Mouse (Mus musculus) liver, postnatal 0 days (tissue): Measurements from ENCODE around the gene Nsmce1. TPM values are rescaled to one million over a fixed set of nuclear protein-coding genes. Genes with fewer than 3 reads are reported as not detected.
A peak's percentile ranks its signal among the peaks of the same experiment; 100 is the strongest.

Experiments used
- ATAC-seq: fragments of 200-750 bp; cut with Nextera tagmentation; 2 replicates; pipeline ENCODE4 v1.8.0; 2017; ENCODE audit warnings: mild to moderate bottlenecking, moderate library complexity
- DNase-seq: peaks from one replicate; pipeline ENCODE4 v3.0.0-alpha.2; 2016
- H3K27ac ChIP-seq: fragments of 300-500 bp; sonication (generic); 2 replicates; pipeline ENCODE4 v1.5.1; 2014; ENCODE audit warnings: antibody characterized with exemption, moderate library complexity, mild to moderate bottlenecking, low read depth
- H3K27me3 ChIP-seq: fragments of 300-500 bp; sonication (generic); 2 replicates; pipeline ENCODE4 v1.6.1; 2014; ENCODE audit warnings: low read length, control low read depth, mixed read lengths; ENCODE audit not compliant: insufficient read depth
- H3K36me3 ChIP-seq: fragments of 300-500 bp; sonication (generic); replicated peaks from 2 replicates; pipeline ENCODE4 v1.6.1; 2014; ENCODE audit warnings: mild to moderate bottlenecking, control low read depth, low read length, moderate library complexity, mixed read lengths; ENCODE audit not compliant: insufficient read depth
- H3K4me1 ChIP-seq: fragments of 300-500 bp; sonication (generic); 2 replicates; pipeline ENCODE4 v1.6.1; 2014; ENCODE audit warnings: antibody characterized with exemption, mild to moderate bottlenecking, control low read depth; ENCODE audit not compliant: insufficient read depth
- H3K4me2 ChIP-seq: fragments of 300-500 bp; sonication (generic); 2 replicates; pipeline ENCODE4 v1.6.1; 2014; ENCODE audit warnings: low read depth, mild to moderate bottlenecking, low read length, moderate library complexity, mixed read lengths
- H3K4me3 ChIP-seq: fragments of 300-500 bp; sonication (generic); 2 replicates; pipeline ENCODE4 v1.5.1; 2014; ENCODE audit warnings: low read depth, low read length
- H3K9ac ChIP-seq: fragments of 300-500 bp; sonication (generic); replicated peaks from 2 replicates; pipeline ENCODE4 v1.6.1; 2014; ENCODE audit warnings: mild to moderate bottlenecking, moderate library complexity
- H3K9me3 ChIP-seq: fragments of 300-500 bp; sonication (generic); 2 replicates; pipeline ENCODE4 v1.6.1; 2016; ENCODE audit warnings: mild to moderate bottlenecking, control low read depth, low read length, mixed read lengths
- CTCF ChIP-seq: sonication (generic); IDR thresholded peaks from 2 replicates; pipeline ENCODE4 v1.5.1; 2016; ENCODE audit warnings: antibody characterized with exemption, low read depth
- EP300 ChIP-seq: IDR thresholded peaks from 2 replicates; pipeline ENCODE4 v1.6.1; 2016; ENCODE audit warnings: antibody characterized with exemption, low read depth, mild to moderate bottlenecking
- whole genome bisulfite sequencing: fragments of 180-500 bp; shearing (Covaris S2); extraction: QIAGEN DNeasy Blood & Tissue Kit; methylation state at CpG from one replicate; pipeline ENCODE4 v1.1.7; 2014; ENCODE audit not compliant: insufficient replicate concordance; 5-methylcytosine and 5-hydroxymethylcytosine counted together
- polyA plus RNA-seq: library from polyadenylated mRNA; unstranded; fragments of >200 nt; fragmentation: Nextera tagmentation; extraction: Ambion mirVana; gene quantifications from 2 replicates; pipeline ENCODE4 v1.2.1, GENCODE M21; 2015

Gene Nsmce1
- polyA plus RNA-seq, 1 experiment from 2014 or later = 49.2 TPM

DNA sequence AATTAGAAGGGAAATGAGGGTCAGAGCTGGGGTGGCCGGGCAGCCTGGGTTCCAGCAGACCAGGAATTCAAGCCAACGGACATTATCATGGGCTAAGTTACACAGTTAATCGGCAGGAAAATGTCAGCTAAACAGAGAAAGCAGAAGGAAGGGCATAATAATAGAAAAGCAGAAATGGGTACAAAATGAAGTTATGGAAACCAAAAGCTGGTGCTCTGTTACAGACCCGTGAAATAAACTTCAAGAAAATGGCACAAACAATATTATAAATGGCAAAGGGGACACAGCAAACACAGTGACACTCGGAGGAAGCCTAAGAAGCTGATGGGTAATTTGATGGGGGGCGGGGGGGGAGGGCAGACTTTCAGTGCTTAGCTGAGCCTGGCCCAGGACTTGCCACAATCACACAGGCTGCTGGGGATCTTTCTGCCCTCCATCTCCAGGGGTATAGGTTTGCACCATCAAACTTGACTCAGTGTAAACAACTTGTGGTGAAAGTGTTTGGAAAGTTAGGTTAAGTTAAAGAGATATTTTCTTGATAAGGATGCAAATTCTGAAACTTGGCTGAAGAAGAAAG lies 4.6 kb upstream of the Nsmce1 start:
- WGBS = 38% methylated on average over 6 of the region's 6 CpGs
- Histone ChIP-seq H3K27me3 (no peaks in the 10 kb centered on the region), H3K36me3 (no peaks in the 10 kb centered on the region), H3K4me1 (peaks cover 6% of the 10 kb centered on the region; the same call in 1 of the 2 replicates), H3K4me2 (no peak overlapping the region), H3K9ac (no peak overlapping the region), H3K9me3 (no peaks in the 10 kb centered on the region), H3K4me3 (no peak overlapping the region), H3K27ac (peak overlapping the region; percentile 52)
- no peak for TF ChIP-seq CTCF
- no peak for TF ChIP-seq EP300
- no peak for ATAC-seq
- DNase-seq = no peak

DNA sequence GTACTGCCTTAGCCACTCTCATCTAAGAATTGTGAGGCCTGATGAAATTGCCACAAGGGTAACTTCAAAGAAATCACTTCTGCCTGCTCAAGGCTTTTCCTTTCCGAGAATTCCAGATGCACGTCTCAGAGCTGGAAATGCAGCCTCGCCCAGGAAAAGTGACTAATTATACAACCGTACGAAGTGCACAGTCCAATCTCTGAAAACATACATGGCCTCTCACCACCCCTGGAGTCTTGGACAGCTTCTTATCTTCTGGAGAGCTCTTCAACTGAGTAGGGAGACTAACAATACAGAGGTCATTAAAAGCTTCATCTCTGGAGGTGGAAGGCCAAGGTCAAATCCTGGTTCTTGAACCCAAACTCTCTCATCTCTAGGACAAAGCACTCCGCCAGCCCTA lies 1.2 kb upstream of the Nsmce1 start:
- Histone ChIP-seq H3K27ac (no peak overlapping the region), H3K36me3 (no peaks in the 10 kb centered on the region), H3K4me2 (no peak overlapping the region), H3K9me3 (no peaks in the 10 kb centered on the region), H3K4me1 (peaks cover 35% of the 10 kb centered on the region), H3K9ac (no peak overlapping the region), H3K4me3 (no peak overlapping the region), H3K27me3 (no peaks in the 10 kb centered on the region)
- WGBS = 67% methylated on average over 6 of the region's 6 CpGs
- ATAC-seq (no peak), DNase-seq (no peak)
- TF ChIP-seq CTCF = no peak
- peak; percentile 48 for TF ChIP-seq EP300

DNA sequence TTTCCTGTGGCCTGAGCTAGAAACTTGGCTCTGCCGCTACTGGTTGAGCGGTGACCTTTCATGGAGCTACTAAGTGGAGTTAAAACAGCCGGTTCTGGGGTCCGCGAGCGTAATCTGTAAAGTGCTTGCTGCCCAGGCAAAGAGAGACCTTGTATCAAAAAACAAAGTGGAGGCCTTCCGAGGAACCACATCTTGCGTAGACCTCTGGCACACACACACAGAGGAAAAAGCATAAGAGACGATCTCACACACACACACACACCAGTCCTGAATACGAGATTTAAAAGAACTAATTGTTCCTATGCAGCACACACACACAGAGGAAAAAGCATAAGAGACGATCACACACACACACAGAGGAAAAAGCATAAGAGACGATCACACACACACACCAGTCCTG lies 364 bp upstream of the Nsmce1 start:
- ATAC-seq (no peak; the same call in 1 of the 2 replicates), DNase-seq (no peak)
- TF ChIP-seq CTCF (no peak), EP300 (no peak)
- Histone ChIP-seq H3K9ac (peak overlapping the region; percentile 70), H3K4me2 (peak overlapping the region; percentile 77), H3K27me3 (no peaks in the 10 kb centered on the region), H3K27ac (peak overlapping the region; percentile 80), H3K4me3 (peak overlapping the region; percentile 65), H3K9me3 (no peaks in the 10 kb centered on the region), H3K4me1 (peaks cover 41% of the 10 kb centered on the region), H3K36me3 (peaks cover 4% of the 10 kb centered on the region; the same call in 1 of the 2 replicates)
- 25% methylated on average over 12 of the region's 12 CpGs for WGBS

DNA sequence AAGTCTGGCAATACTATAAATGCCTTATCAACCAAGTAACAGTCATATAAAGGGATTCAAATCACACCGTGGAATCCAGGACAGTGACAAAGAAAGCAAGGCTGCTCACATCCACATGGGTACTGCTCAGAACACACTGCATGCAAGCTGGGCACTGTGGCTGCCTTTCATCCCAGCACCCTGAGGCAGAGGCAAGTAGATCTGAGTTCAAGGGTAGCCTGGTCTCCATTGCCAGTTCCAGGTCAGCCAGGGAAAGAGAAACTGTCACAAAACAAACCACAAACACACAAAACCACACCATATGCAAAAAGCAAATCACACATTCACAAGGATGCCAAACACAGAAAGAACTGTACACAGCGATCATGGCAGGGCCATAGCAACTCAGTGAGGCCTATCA lies 1.8 kb downstream of the Nsmce1 start:
- peaks cover 37% of the 10 kb centered on the region for H3K4me1 ChIP-seq
- TF ChIP-seq EP300 = no peak
- no peaks in the 10 kb centered on the region for H3K27me3 ChIP-seq
- no peak for ATAC-seq
- no peak overlapping the region for H3K4me3 ChIP-seq
- peaks cover 17% of the 10 kb centered on the region for H3K36me3 ChIP-seq
- H3K9ac ChIP-seq = no peak overlapping the region; the same call in 1 of the 2 replicates
- 75% methylated on average over 2 of the region's 2 CpGs for WGBS
- H3K4me2 ChIP-seq = peak overlapping the region; percentile 77; the same call in 1 of the 2 replicates
- H3K27ac ChIP-seq = no peak overlapping the region
- no peaks in the 10 kb centered on the region for H3K9me3 ChIP-seq
- DNase-seq = no peak

DNA sequence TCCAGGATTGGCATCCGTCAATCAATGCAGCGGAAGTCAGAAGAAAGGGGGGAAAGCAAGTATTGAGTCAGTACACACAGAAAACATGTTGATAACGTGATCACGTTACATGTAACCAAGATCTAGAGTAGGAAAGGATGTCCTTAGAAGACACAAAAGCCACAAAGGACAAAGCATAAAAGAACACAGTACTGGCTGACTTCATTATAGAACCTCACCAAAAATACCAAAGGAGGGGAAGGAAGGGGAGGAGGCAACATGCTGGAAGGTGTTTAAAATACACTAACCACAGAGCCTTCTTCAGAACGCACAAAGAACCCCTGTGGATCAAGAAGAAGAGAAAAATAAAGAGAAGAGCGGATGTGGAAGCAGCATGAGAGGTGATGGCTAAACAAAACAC lies 2.7 kb downstream of the Nsmce1 start:
- Histone ChIP-seq H3K36me3 (peaks cover 25% of the 10 kb centered on the region), H3K9me3 (no peaks in the 10 kb centered on the region), H3K4me3 (no peak overlapping the region), H3K4me1 (peaks cover 37% of the 10 kb centered on the region), H3K27me3 (no peaks in the 10 kb centered on the region), H3K4me2 (no peak overlapping the region), H3K9ac (no peak overlapping the region), H3K27ac (no peak overlapping the region)
- DNase-seq (no peak), ATAC-seq (no peak)
- TF ChIP-seq EP300 (no peak), CTCF (no peak)
- WGBS = 72% methylated on average over 6 of the region's 6 CpGs

DNA sequence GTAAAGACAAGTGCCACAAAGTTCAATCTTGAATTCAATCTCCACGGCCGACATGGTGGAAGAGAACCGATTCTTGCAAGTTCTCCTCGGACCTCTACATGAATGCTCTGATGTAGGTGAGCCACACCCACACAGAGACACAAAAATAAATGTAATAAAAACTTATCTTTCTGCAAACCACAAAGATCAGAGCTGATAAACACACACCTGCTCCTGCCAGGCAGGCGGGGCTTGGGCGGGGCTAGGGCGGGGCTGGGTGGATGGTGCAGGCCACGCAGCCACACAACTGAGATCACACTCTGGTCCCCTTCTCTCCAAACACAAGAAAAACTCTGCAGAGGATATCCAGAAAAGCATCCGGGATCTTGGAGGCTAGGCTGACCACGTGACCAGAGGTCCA lies 4.3 kb downstream of the Nsmce1 start:
- H3K4me3 ChIP-seq = no peak overlapping the region
- peak overlapping the region; percentile 50 for H3K4me2 ChIP-seq
- peaks cover 46% of the 10 kb centered on the region for H3K4me1 ChIP-seq
- 66% methylated on average over 10 of the region's 10 CpGs for WGBS
- no peaks in the 10 kb centered on the region for H3K9me3 ChIP-seq
- no peak for ATAC-seq
- DNase-seq = peak; percentile 50
- no peak overlapping the region for H3K27ac ChIP-seq
- H3K9ac ChIP-seq = no peak overlapping the region
- H3K27me3 ChIP-seq = no peaks in the 10 kb centered on the region
- peaks cover 28% of the 10 kb centered on the region for H3K36me3 ChIP-seq
- TF ChIP-seq CTCF = no peak
- no peak for TF ChIP-seq EP300
